Mouse (Mus musculus) small intestine, adult 2 months (tissue): ENCODE data around the gene Lce3d.

Experiments
- CTCF ChIP-seq: fragments of 200-500 bp; IDR thresholded peaks from 2 replicates; pipeline ENCODE4 v1.5.1; 2012; ENCODE audit warnings: low read depth, mild to moderate bottlenecking, control low read depth, inconsistent platforms, low read length, moderate library complexity, mixed read lengths; ENCODE audit not compliant: insufficient replicate concordance, insufficient read length; ENCODE audit errors: extremely low read depth
- POLR2A ChIP-seq: fragments of 200-500 bp; IDR thresholded peaks from 2 replicates; pipeline ENCODE4 v1.6.1; 2012; ENCODE audit warnings: low read depth, mild to moderate bottlenecking, control low read depth, inconsistent platforms, low read length, moderate library complexity

DNA sequence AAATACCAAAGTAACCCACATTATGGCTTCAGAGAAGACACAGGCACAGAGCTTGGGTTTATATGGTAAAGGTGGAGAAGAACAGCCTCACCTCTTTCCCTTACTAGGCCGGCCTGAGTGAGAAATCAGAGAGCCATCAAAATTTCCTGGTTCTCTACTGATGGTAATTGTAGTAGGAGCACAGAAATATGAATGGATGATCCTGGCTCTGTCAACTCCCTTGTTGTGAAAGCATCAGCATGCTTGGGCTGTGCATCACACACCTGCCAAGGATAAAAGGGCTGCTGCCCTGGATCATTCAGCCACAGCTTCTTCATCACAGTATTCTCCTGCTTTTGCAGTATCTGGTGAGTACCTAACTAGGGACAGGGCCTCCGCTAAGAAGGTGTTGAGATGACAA is 9.6 kb downstream of the Lce3d start, which contains the start of gene Lce3e:
- TF ChIP-seq POLR2A (no peak), CTCF (no peak)
